ENCODE assay signal across 19 mouse cellular contexts in the genomic region with DNA sequence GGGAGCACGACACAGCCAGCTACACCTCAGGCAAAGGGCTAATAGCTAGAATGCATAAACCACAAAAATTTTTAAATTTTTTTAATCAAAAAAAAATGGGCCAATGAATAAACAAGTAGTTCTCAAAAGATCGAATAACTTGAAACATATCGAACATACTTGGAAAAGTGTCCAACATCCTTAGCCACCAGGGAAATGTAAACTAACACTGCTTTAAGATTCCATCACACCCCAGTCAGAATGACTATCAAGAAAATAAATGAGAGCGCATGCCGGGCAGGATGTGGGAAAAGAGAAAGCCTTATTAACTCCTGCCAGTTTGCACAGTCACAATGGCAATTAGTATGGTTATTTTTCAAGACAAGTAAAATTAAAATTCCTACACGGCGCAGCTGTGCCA.
"Had no signal": no experiment of that assay in that cellular context is flagged by ENCODE, and none has a peak within 500 bp of the region (broad histone marks: within the 10 kb centered on the region; RNA-seq: fewer than 3 reads in every experiment).

No protein-coding gene starts in this region.

- H3K27me3 ChIP-seq: lung, embryonic 15.5 days; midbrain, embryonic 12.5 days; neural tube, embryonic 13.5 days; neural tube, embryonic 15.5 days had no signal

- H3K27ac ChIP-seq: midbrain, embryonic 10.5 days; midbrain, embryonic 12.5 days; neural tube, embryonic 13.5 days; neural tube, embryonic 15.5 days had no signal

- H3K4me2 ChIP-seq: midbrain, embryonic 12.5 days; neural tube, embryonic 13.5 days; neural tube, embryonic 15.5 days had no signal

- DNase-seq: lung, adult 18-20 months; lung, postnatal 10 days; lung, postnatal 4 days; midbrain, embryonic 14.5 days; retina, postnatal 1 day; right cerebral cortex, adult 18-20 months; right cerebral cortex, postnatal 25 days; right cerebral cortex, postnatal 4 days; spleen, adult 18-20 months; thymus, adult 18-20 months; thymus, postnatal 14 days; thymus, postnatal 36 days had no signal

- H3K9ac ChIP-seq: lung, embryonic 15.5 days; midbrain, embryonic 12.5 days; neural tube, embryonic 13.5 days; neural tube, embryonic 15.5 days had no signal

- H3K36me3 ChIP-seq: lung, embryonic 15.5 days; midbrain, embryonic 10.5 days; midbrain, embryonic 12.5 days; neural tube, embryonic 13.5 days; neural tube, embryonic 15.5 days had no signal

- H3K9me3 ChIP-seq: lung, embryonic 15.5 days; midbrain, embryonic 10.5 days; midbrain, embryonic 12.5 days; neural tube, embryonic 13.5 days; neural tube, embryonic 15.5 days had no signal

- ATAC-seq: midbrain, embryonic 16.5 days had no signal

- H3K4me1 ChIP-seq: midbrain, embryonic 10.5 days; midbrain, embryonic 12.5 days; neural tube, embryonic 13.5 days; neural tube, embryonic 15.5 days had no signal

- H3K4me3 ChIP-seq: lung, embryonic 15.5 days; midbrain, embryonic 10.5 days; midbrain, embryonic 12.5 days; myocyte; neural tube, embryonic 13.5 days; neural tube, embryonic 15.5 days had no signal
